Mouse (Mus musculus): Measurements from ENCODE around the gene Fabp3.
A peak's percentile ranks its signal among the peaks of the same experiment; 100 is the strongest.

Fabp3 gene

DNA sequence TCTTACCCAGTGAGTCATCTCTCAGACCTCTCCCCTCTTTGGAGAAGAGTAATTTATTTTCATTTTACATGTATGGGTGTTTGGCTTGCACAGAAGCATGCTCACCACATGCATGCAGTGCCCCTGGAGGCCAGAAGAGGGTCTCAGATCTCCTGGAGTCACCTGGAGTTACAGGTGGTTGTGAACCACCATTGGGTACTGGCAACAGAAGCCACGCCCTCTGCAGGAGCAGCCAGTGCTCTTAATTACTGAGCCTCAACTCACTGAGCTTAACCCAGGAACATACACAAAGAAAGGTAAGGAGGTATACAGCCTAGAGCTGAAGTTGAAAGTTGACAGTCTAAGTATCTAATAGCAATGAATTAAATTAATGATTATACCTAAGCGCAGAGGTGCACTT lies 17.1 kb downstream of the Fabp3 start:
- DNase-seq (ENCODE audit: low spot score in 2 of 2) = no peak

DNA sequence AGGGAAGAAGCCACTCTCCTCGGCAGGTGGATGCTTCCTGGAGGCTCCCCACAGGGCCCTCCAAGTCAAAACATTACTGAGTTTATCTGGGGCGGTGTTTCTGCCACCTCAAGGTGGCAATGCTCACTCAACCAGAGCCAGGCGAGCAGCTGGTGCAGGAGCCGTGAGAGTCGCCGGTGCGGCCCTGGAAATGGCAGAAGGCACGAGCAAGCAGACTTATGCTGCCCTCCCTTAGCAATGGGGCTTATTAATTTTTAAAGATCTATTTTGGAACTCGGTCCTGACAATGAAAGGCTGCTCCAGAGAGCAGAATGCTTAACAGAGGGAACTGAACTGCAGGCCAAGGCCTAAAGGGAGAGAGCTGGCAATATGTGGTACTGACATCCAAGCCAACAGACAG lies 19.0 kb downstream of the Fabp3 start:
- DNase-seq (ENCODE audit: low spot score in 2 of 2) = no peak

DNA sequence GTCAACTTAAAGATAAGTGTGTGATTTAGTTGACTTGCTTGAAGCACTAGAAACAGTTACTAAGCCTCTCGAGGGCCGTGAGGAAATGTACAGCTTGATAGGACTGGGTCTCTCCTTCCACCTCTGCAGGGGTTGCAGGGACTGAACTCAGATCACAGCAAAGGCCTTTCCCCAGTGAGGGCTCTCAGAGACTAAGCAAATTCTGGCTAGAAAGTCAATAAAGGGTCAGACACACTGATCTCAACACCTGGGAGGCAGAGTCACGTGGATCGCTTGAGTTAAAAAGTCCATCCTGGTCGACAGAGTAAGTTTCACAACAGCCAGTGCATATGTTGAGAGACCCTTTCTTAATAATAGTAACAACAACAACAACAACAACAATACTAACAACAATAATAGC lies 27.5 kb downstream of the Fabp3 start:
- no peak for DNase-seq (ENCODE audit: low spot score in 2 of 2)

GRCm38 (mm10) chr4:130341691-130342090 lies 33.3 kb downstream of the Fabp3 start:
- DNase-seq (ENCODE audit: low spot score in 2 of 2) = peak in 1 of 2 experiments; percentile 58

- no peak for DNase-seq (ENCODE audit: low spot score in 2 of 2)
Measured at GRCm38 (mm10) chr4:130349666-130350065, 41.3 kb downstream of the Fabp3 start.

- no peak for DNase-seq (ENCODE audit: low spot score in 2 of 2)
Measured at GRCm38 (mm10) chr4:130350690-130351422, 42.5 kb downstream of the Fabp3 start.

DNA sequence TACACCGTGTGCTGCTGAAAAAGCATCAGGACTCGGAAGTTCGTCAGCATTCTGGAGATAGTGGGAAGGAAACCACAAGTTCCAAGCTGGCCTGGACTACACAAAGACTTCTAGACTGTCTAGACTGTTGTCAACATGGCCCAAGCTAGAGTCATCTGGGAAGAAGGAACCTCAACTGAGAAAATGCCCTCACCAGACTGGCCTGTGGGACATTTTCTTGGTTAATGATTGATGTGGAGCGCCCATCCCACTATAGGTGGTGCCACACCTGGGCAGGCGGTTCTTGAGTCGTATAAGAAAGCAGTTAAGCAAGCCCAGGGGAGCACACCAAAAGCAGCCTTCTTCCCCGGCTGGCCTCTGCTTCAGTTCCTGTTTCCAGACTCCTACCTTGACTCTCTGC lies 44.2 kb downstream of the Fabp3 start:
- DNase-seq (ENCODE audit: low spot score in 2 of 2) = no peak

GRCm38 (mm10) chr4:130357946-130358345 lies 49.6 kb downstream of the Fabp3 start:
- DNase-seq (ENCODE audit: low spot score in 2 of 2) = no peak

- peak; percentile 99 for DNase-seq (ENCODE audit: low spot score in 2 of 2)
Measured at GRCm38 (mm10) chr4:130359486-130360237, 51.3 kb downstream of the Fabp3 start, which contains the start of the genes Zcchc17 and Snrnp40. Gene Zcchc17 (minus strand): TSS chr4:130359943. Gene Snrnp40 (plus strand): TSS chr4:130360132.

DNA sequence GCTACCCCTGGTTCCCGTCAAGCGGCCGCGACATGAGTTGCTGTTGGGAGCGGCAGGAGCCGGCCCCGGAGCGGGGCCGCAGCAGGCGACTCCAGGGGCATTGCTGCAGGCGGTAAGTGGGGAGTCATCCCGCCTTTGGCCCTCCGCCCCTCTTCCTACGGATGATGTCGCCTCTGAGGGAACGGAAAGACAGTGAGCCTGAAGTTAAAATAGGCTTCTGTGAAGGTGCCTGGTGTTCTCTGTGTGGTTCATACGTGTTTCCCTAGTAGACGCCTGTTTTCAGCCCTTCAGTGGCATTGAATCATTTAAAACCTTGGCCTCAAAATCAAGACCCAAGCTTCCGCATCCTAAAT lies 51.8 kb downstream of the Fabp3 start:
- DNase-seq (ENCODE audit: low spot score in 2 of 2) = no peak
